Mouse (Mus musculus): ENCODE measurements around the gene Zic4.

GRCm38 (mm10) chr9:91404229-91404628 lies 42.0 kb downstream of the Zic4 start:
- TF ChIP-seq CTCF (IDR thresholded peaks at IDR 0.05; ENCODE audit: control insufficient read depth, insufficient read depth, insufficient replicate concordance, low read depth, low read length) (no peak), POLR2A (IDR thresholded peaks at IDR 0.05; ENCODE audit: control insufficient read depth, low read depth, low read length) (no peak)
